Mouse (Mus musculus) left cerebral cortex, postnatal 4 days (tissue): ENCODE results near the gene Cxcl2. TPM values are rescaled to one million over a fixed set of nuclear protein-coding genes. Genes with fewer than 3 reads are reported as not detected.

Source experiments
- total RNA-seq, 2 experiments: library from RNA; stranded (reverse); gene quantifications; 2 replicates each; pipeline ENCODE4 v1.2.3; 2021

Gene Cxcl2
- total RNA-seq, 2 experiments from 2014 or later: not detected

Other genes starting within 250 kb of the Cxcl2 start
- not detected for gene Cxcl5, start 144.5 kb upstream of the Cxcl2 start, total RNA-seq
- under 1 TPM in 1 of 2 experiments, not detected in 1; 0.36 TPM for gene Ppbp, start 135.4 kb upstream of the Cxcl2 start, total RNA-seq
- 10 to 100 TPM in 1 of 2 experiments, 1 to 10 TPM in 1; 9.8 to 11.2 TPM for gene Pf4, start 131.4 kb upstream of the Cxcl2 start, total RNA-seq
- not detected for gene Cxcl3, start 117.8 kb upstream of the Cxcl2 start, total RNA-seq
- not detected for gene Cxcl15, start 109.3 kb upstream of the Cxcl2 start, total RNA-seq
- gene Cxcl1, start 12.6 kb upstream of the Cxcl2 start, total RNA-seq: under 1 TPM; 0.50 to 0.68 TPM
- gene Mthfd2l, start 27.2 kb downstream of the Cxcl2 start, total RNA-seq: 10 to 100 TPM; 28.8 to 29.2 TPM
- gene Epgn, start 123.6 kb downstream of the Cxcl2 start, total RNA-seq: under 1 TPM in 1 of 2 experiments, not detected in 1; 0.48 TPM
- gene Ereg, start 170.8 kb downstream of the Cxcl2 start, total RNA-seq: not detected
- not detected for gene Areg, start 235.7 kb downstream of the Cxcl2 start, total RNA-seq